Mouse (Mus musculus) ZHBTc4 (cell line): ENCODE data around the gene Fmnl2.

Experiments used
- DNase-seq: peaks from one replicate; pipeline ENCODE4 v3.0.0-alpha.2; 2011; ENCODE audit warnings: low read depth, low spot score

Gene Fmnl2

DNA sequence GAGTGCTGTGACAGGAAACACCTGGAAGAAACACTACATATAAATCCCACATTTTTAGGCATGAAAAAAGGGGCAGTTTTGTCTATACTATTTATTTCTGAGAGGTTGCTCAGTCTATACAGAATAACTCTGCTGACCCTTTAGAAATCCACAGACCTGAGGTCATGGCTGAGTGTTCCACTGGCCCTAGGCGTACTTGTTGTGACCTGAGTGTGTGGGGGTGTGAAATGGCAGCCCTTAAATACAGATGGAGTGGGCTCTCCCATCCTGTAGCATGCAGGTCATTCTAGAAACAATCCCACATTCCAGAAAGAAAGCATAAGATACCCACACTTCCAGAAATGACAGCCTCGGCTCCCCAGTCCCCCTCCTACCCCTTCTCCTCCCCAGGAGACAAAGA is 180.6 kb downstream of the Fmnl2 start:
- DNase-seq, result no peak

GRCm38 (mm10) chr2:53038737-53039136 is 181.1 kb downstream of the Fmnl2 start:
- DNase-seq, result no peak

DNA sequence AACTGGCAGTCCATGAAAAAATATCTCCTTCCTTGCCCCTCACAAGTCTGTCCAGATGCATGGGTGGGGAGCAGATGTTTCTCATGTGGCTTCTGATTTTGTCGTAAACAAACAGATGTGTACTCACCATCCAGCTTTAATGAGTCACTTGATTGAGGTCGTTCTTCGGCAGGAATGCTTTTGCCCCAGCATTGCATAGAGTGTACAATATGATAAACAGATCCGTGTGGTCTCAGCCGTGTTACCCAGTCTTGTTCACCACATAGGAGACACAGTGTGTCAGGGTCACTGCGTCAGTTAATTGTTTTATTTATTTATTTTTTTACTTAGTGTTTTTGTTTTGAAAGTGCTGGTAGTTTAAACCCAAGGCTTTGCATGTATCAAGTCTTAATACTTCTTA is 189.4 kb downstream of the Fmnl2 start:
- DNase-seq, result no peak

- DNase-seq, result no peak
Measured at GRCm38 (mm10) chr2:53047749-53048387, 190.2 kb downstream of the Fmnl2 start.

DNA sequence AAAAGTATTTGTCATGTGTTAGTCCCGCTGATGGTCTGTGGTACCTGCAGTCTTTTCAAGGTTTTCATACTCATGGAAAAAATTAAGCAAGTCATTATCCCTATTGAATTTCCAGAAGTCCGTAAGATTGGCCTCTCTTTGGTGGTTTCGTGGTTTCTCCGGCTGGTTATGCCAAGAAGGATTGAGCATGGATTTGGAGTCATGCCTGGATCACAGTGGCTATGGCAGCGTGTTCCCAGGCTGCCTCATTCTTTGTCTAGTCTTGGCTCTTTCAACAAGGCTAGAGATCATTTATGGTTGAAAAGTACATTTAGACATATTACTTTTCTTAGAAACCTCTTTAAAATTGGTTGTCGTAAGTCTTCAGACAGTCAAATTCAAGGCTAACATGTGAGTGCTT is 192.7 kb downstream of the Fmnl2 start:
- no peak for DNase-seq

GRCm38 (mm10) chr2:53051502-53051901 is 193.8 kb downstream of the Fmnl2 start:
- DNase-seq, result no peak

DNA sequence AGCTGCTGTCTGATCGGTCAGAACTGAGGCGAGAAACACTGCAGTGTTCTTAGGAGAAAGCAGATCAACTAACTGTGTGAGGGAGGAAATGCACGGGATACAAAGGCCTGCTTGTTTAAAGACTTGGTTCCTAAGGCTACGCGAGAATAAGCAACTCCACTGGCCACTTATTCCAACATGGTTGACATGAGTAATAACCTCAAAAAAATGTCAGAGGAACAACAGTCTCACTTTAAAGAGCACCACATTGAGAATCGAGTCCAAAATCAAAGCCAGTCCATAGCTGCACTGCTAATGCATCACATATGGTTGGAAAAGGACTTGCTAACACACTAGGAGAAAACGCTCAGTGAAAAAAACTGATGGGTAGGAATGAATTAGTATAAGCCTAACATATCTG is 196.1 kb downstream of the Fmnl2 start:
- no peak for DNase-seq

- no peak for DNase-seq
Measured at GRCm38 (mm10) chr2:53056556-53056955, 198.9 kb downstream of the Fmnl2 start.

DNA sequence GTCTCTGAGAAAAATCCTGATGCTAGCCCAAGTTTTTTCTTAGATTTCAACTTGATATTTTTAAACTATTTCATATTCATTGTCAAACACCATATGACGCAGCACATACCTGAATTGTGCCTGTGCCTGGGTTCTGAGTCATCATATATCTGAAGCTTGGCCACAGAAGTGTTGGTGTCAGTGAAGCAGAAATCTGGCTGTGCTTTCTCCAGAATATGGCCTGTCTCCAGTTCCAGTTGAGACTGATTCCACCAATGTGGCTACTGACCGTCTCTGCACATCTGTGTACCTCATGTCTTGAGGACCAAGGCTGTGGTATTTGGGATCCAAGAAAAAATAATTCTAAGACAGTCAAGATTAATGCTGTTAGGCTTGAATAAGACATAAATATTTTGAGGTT is 199.6 kb downstream of the Fmnl2 start:
- no peak for DNase-seq

DNA sequence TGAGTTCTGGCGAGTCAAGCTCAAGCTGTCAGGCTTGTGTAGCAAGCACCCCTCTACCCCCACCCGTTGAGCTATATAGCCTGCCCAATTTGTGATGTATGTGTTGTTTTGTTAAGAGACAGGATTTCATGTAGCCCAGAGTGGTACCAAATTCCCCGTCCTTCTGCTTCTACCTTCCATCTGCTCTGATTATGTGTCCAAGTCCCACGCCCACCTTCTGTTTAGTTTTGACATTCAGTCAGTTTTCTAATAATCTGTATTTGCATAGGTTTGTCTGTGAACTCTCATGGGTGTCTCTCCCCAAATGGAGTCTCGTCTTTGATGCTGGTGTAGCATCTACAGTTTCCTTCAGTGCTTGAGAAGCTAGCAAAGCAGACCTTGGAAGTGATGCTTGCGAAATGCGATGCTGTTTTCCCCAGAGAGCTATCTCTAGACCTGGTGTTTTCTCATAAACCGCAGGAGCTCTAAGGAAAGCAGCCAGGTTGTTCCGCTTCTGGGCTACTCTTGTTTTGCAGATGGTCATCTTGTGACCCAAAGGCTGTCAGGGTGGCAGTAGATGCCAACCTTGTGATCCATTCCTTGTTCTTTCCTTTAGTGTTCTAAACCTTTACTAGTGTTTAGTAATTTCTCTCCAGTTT is 203.8 kb downstream of the Fmnl2 start:
- no peak for DNase-seq

DNA sequence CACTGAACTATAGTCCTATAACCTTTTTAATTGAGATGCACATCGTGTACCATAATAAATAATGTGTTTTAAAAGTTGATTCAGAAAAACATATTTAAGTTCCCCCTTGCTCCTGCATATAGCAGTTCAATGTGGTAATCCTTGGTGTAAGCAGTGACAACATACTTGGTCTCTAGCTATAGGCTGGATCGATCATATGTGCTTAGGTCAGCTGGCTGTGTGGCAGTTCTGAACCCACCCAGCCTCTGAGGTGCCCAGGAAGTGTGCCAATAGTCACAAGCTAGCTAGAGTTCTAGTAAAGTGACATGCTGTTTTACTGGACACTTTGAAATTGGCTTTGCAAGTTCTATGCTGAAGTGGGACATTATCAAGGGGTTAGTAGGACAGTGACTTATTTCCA is 209.3 kb downstream of the Fmnl2 start:
- no peak for DNase-seq

DNA sequence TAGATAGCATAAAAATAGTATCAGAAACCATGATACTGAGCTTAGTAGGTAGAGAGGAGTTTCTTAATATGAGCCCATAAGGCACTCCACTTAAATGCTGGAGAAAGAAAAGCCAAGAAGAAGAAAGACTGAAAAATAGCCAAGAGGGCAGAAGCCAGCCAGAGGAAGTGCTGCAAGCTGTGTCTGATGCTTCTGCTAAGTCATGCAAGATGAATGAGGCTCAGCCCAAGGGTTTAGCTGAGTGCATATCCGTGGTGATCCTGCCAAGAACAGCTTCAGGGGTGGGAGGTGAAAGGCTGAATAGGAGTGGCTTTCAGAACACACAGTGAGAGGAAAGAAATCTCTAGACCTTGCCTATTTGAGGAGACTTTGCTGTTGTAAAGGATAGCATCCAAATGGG is 212.9 kb downstream of the Fmnl2 start:
- DNase-seq, result peak; percentile 60

DNA sequence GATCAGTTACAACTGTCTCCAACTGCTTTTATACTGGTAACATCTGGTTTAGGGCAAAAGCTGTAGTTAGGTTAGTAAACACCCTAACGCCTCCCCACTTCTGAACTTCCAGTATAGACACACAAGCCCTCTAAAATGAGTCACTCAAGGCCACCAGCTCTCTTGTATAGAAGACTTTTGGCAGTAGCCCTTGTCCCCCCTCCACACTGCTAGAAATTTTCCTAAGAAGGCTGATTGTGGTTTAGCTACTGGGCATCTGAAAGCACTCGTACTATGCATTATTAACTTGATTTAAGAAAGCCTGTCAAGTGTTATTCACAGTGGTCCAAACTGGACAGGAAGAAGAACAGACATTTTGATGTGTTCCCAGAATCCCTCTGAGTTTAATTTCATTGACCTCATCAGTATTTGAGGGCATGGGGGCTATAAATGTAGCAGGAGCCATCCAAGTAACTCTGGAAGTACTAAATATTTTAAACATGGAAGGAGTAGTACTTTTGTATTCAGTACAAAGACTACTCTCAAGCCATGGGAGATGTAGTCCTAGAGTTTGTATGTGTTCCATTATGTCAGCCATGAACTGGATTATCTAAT is 222.1 kb downstream of the Fmnl2 start:
- no peak for DNase-seq

GRCm38 (mm10) chr2:53082045-53082444 is 224.4 kb downstream of the Fmnl2 start:
- DNase-seq, result no peak

- no peak for DNase-seq
Measured at GRCm38 (mm10) chr2:53082501-53082900, 224.8 kb downstream of the Fmnl2 start.

GRCm38 (mm10) chr2:53083241-53083640 is 225.6 kb downstream of the Fmnl2 start:
- peak; percentile 39 for DNase-seq

- peak; percentile 76 for DNase-seq
Measured at GRCm38 (mm10) chr2:53085617-53086202, 228.1 kb downstream of the Fmnl2 start.

DNA sequence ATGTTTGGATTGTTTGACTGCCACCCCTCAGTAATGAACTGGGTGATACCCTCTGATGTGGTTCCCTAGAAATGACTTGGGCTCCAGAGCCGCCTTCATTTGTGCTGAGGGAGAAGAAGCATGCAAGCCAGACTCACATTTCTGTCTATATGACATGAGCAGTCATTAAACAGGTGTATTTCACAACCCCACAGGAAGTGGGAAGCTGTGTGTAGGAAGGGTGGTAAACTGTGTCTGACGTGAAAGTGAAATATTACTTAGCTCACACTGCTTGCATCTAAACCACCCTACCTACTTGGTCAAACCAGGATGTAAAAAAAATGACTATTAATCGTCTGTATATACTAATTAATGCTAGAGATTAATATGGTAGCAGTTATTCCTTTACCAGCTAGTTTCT is 231.1 kb downstream of the Fmnl2 start:
- no peak for DNase-seq

DNA sequence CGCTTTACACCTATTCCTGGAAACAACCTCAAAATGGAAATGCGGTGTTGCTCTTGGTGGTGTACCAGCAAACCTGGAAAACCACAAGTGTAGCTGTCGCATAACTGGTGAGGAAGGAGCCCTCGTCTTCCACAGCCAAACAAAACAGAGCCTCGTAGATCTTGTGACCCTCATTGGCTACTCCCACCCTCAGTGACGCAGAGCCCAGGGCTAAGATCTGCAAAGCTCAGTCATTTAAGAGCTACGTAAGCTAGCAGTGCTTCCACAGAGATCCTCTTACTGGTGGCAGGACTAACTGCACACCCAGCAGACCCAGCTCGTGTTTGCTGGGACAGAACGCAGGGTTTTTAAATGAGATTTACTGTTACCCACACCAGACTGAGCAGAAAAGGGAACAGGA is 237.4 kb downstream of the Fmnl2 start:
- DNase-seq, result no peak

- no peak for DNase-seq
Measured at GRCm38 (mm10) chr2:53095489-53095888, 237.8 kb downstream of the Fmnl2 start.

GRCm38 (mm10) chr2:53100093-53100492 is 242.4 kb downstream of the Fmnl2 start:
- DNase-seq, result no peak

- no peak for DNase-seq
Measured at GRCm38 (mm10) chr2:53101885-53102740, 244.5 kb downstream of the Fmnl2 start.
